Mouse (Mus musculus) cerebellum, postnatal 4 days (tissue): ENCODE measurements around the gene Ddx25.

Source experiments
- DNase-seq, 2 experiments: peaks; one replicate each; pipeline ENCODE4 v3.0.0; 2022; ENCODE audit warnings: low spot score in 2 of 2, mixed read lengths in 1 of 2

Gene Ddx25

GRCm38 (mm10) chr9:35541488-35541887, 16.8 kb downstream of the Ddx25 start:
- DNase-seq: peak; percentile 67 to 82

- no peak for DNase-seq
Observed at GRCm38 (mm10) chr9:35541024-35541423, 17.3 kb downstream of the Ddx25 start.

GRCm38 (mm10) chr9:35539001-35539750, 19.2 kb downstream of the Ddx25 start:
- DNase-seq: no peak

GRCm38 (mm10) chr9:35535876-35536275, 22.5 kb downstream of the Ddx25 start:
- DNase-seq: no peak

GRCm38 (mm10) chr9:35535110-35535509, 23.2 kb downstream of the Ddx25 start:
- DNase-seq: peak in 1 of 2 experiments; percentile 50

GRCm38 (mm10) chr9:35533266-35533665, 25.1 kb downstream of the Ddx25 start:
- no peak for DNase-seq

- DNase-seq: no peak
Observed at GRCm38 (mm10) chr9:35529796-35530195, 28.5 kb downstream of the Ddx25 start.

- no peak for DNase-seq
Observed at GRCm38 (mm10) chr9:35529141-35529540, 29.2 kb downstream of the Ddx25 start.

- peak in 1 of 2 experiments; percentile 65 for DNase-seq
Observed at GRCm38 (mm10) chr9:35523941-35524411, 34.4 kb downstream of the Ddx25 start.

- peak in 1 of 2 experiments; percentile 19 for DNase-seq
Observed at GRCm38 (mm10) chr9:35523541-35523940, 34.8 kb downstream of the Ddx25 start.

- DNase-seq: no peak
Observed at GRCm38 (mm10) chr9:35522821-35523515, 35.4 kb downstream of the Ddx25 start.

- no peak for DNase-seq
Observed at GRCm38 (mm10) chr9:35522241-35522640, 36.1 kb downstream of the Ddx25 start.

- no peak for DNase-seq
Observed at GRCm38 (mm10) chr9:35520631-35521348, 37.5 kb downstream of the Ddx25 start.

GRCm38 (mm10) chr9:35518169-35518568, 40.2 kb downstream of the Ddx25 start, which contains the start of gene Gm1113:
Gene Gm1113, minus strand, starts transcription at chr9:35518269.
- no peak for DNase-seq

- no peak for DNase-seq
Observed at GRCm38 (mm10) chr9:35516711-35517110, 41.6 kb downstream of the Ddx25 start.

- no peak for DNase-seq
Observed at GRCm38 (mm10) chr9:35516182-35516581, 42.1 kb downstream of the Ddx25 start.

GRCm38 (mm10) chr9:35513900-35514299, 44.4 kb downstream of the Ddx25 start:
- no peak for DNase-seq

- peak in 1 of 2 experiments; percentile 24 for DNase-seq
Observed at GRCm38 (mm10) chr9:35508234-35508633, 50.1 kb downstream of the Ddx25 start.

- DNase-seq: no peak
Observed at GRCm38 (mm10) chr9:35502361-35503000, 55.8 kb downstream of the Ddx25 start.

- DNase-seq: no peak
Observed at GRCm38 (mm10) chr9:35499946-35500345, 58.4 kb downstream of the Ddx25 start.

GRCm38 (mm10) chr9:35495471-35495870, 62.9 kb downstream of the Ddx25 start:
- no peak for DNase-seq

- no peak for DNase-seq
Observed at GRCm38 (mm10) chr9:35494937-35495336, 63.4 kb downstream of the Ddx25 start.
